Mouse (Mus musculus) retina, postnatal 1 day (tissue): ENCODE results near the gene AI661453.
A peak's percentile ranks its signal among the peaks of the same experiment; 100 is the strongest.
"Not testable (repeated sequence)": the region's sequence is repeated elsewhere in the genome, so short reads cannot be mapped to it uniquely, and the experiment has no call there.

Experiments used
- DNase-seq: peaks from one replicate; pipeline ENCODE4 v3.0.0-alpha.2; 2012

AI661453 gene

GRCm38 (mm10) chr17:47436156-47436906 lies at the start of gene AI661453:
AI661453 (plus strand) TSS chr17:47436615.
- DNase-seq, result no peak

- peak; percentile 44 for DNase-seq
Observed at GRCm38 (mm10) chr17:47386649-47387048, 49.8 kb upstream of the AI661453 start.

GRCm38 (mm10) chr17:47394223-47394869 lies 42.1 kb upstream of the AI661453 start:
- peak; percentile 24 for DNase-seq

- DNase-seq, result peak; percentile 58
Observed at GRCm38 (mm10) chr17:47395376-47395913, 41.0 kb upstream of the AI661453 start.

GRCm38 (mm10) chr17:47399091-47399490 lies 37.3 kb upstream of the AI661453 start:
- DNase-seq, result no peak

GRCm38 (mm10) chr17:47400451-47400850 lies 36.0 kb upstream of the AI661453 start, which contains the start of gene Guca1a:
Guca1a (minus strand) TSS chr17:47400584.
- DNase-seq, result peak; percentile 74

GRCm38 (mm10) chr17:47407717-47408557 lies 28.5 kb upstream of the AI661453 start:
- DNase-seq, result no peak

- DNase-seq, result peak; percentile 72
Observed at GRCm38 (mm10) chr17:47408558-47408898, 27.9 kb upstream of the AI661453 start.

GRCm38 (mm10) chr17:47409897-47410861 lies 26.2 kb upstream of the AI661453 start:
- peak; percentile 38 for DNase-seq

GRCm38 (mm10) chr17:47420195-47420594 lies 16.2 kb upstream of the AI661453 start:
- DNase-seq, result no peak

- no peak for DNase-seq
Observed at GRCm38 (mm10) chr17:47421566-47421965, 14.8 kb upstream of the AI661453 start.

- DNase-seq, result not testable (repeated sequence)
Observed at GRCm38 (mm10) chr17:47422616-47423015, 13.8 kb upstream of the AI661453 start.

- DNase-seq, result no peak
Observed at GRCm38 (mm10) chr17:47424186-47424585, 12.2 kb upstream of the AI661453 start.

GRCm38 (mm10) chr17:47427316-47427715 lies 9.1 kb upstream of the AI661453 start:
- no peak for DNase-seq

- DNase-seq, result peak; percentile 80
Observed at GRCm38 (mm10) chr17:47428831-47429304, 7.5 kb upstream of the AI661453 start.

- no peak for DNase-seq
Observed at GRCm38 (mm10) chr17:47430815-47431214, 5.6 kb upstream of the AI661453 start.

- no peak for DNase-seq
Observed at GRCm38 (mm10) chr17:47436907-47437547, 612 bp downstream of the AI661453 start, which contains the start of gene 1700001C19Rik. 1700001C19Rik (minus strand) TSS chr17:47437376.

GRCm38 (mm10) chr17:47438611-47439010 lies 2.2 kb downstream of the AI661453 start:
- no peak for DNase-seq

- no peak for DNase-seq
Observed at GRCm38 (mm10) chr17:47439396-47440028, 3.1 kb downstream of the AI661453 start.

- DNase-seq, result peak; percentile 44
Observed at GRCm38 (mm10) chr17:47440359-47440890, 4.0 kb downstream of the AI661453 start.
